Mouse (Mus musculus): ENCODE data around the gene Kcnd3. TPM values are rescaled to one million over a fixed set of nuclear protein-coding genes. Genes with fewer than 3 reads are reported as not detected.
A peak's percentile ranks its signal among the peaks of the same experiment; 100 is the strongest.

Kcnd3 gene
- polyA plus RNA-seq, 1 experiment from 2014 or later: 0.57 TPM

DNA sequence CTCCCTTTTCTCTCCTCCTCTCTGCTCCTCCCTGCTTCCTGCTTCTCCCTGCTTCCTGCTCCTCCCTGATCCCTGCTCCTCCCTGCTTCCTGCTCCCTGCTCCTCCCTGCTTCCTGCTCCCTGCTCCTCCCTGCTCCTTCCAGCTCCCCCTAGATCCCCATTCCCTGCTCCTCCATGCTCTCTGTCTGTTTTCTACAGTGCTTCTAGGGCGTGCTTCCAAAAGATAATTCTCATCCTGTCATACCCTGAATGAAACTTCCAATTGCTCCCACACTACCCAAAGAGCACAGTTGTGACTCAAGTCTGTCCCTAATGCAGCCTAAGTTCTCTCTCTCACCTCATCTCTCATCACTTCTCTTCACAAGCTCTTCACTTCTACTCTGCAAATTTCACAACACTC, 119.8 kb downstream of the Kcnd3 start:
- DNase-seq (ENCODE audit: low spot score): no peak
- no peak overlapping the region for H3K4me3 ChIP-seq
- no peaks in the 10 kb centered on the region for H3K36me3 ChIP-seq (replicated peaks)
- H3K27me3 ChIP-seq (replicated peaks; ENCODE audit: low read depth, poor library complexity, severe bottlenecking): peaks cover 18% of the 10 kb centered on the region
- no peak overlapping the region for H3K27ac ChIP-seq (replicated peaks)
- WGBS: 64% methylated on average over 1 of the region's 1 CpGs
- H3K9me3 ChIP-seq: no peaks in the 10 kb centered on the region
- peaks cover 9% of the 10 kb centered on the region; the same call in 1 of the 2 replicates for H3K4me1 ChIP-seq

DNA sequence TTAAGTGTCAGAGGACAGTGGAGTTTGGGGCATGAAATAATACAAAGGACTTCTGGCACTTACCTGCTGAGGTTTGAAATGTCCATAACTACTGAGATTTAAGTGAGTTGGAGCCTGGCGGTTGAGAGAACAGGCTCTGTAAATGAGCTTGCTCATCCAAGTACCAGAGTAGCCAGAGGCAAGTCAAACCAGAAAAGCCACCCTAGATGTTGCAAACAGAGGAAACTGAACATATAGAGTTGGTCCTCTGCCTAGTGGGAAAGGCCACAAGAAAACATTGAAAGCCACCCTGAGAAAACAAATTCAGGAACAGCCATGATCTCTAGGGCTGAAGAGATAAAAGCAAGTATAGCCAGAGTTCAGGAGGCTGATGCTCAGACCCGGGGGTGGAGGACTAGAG, 121.0 kb downstream of the Kcnd3 start:
- Histone ChIP-seq H3K27me3 (replicated peaks; ENCODE audit: low read depth, poor library complexity, severe bottlenecking) (peaks cover 18% of the 10 kb centered on the region), H3K4me1 (peaks cover 9% of the 10 kb centered on the region; the same call in 1 of the 2 replicates), H3K27ac (replicated peaks) (no peak overlapping the region), H3K36me3 (replicated peaks) (no peaks in the 10 kb centered on the region), H3K4me3 (no peak overlapping the region), H3K9me3 (no peaks in the 10 kb centered on the region)
- DNase-seq (ENCODE audit: low spot score): no peak
- 77% methylated on average over 2 of the region's 2 CpGs for WGBS

DNA sequence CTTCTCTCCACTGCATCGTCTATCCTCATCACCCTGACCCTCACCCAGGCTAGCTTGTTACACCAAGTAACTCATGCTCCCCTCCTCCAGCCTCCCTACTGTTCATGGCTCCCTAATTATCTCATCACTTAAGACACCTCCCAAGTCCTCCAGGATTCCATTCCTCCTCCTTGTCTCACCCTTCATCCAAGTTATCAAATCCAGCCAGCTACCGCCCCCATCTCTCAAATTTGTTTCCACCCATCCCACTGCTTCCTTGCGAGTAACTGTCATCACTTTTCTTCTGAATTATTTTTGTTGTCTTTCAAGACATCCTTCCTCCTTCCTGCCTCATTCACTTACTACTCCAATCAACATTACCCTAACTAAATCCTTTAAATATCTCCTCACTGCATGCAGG, 126.2 kb downstream of the Kcnd3 start:
- Histone ChIP-seq H3K9me3 (no peaks in the 10 kb centered on the region), H3K4me1 (no peaks in the 10 kb centered on the region), H3K4me3 (no peak overlapping the region), H3K27me3 (replicated peaks; ENCODE audit: low read depth, poor library complexity, severe bottlenecking) (no peaks in the 10 kb centered on the region), H3K27ac (replicated peaks) (no peak overlapping the region), H3K36me3 (replicated peaks) (no peaks in the 10 kb centered on the region)
- no peak for DNase-seq (ENCODE audit: low spot score)
- 78% methylated on average over 3 of the region's 3 CpGs for WGBS

DNA sequence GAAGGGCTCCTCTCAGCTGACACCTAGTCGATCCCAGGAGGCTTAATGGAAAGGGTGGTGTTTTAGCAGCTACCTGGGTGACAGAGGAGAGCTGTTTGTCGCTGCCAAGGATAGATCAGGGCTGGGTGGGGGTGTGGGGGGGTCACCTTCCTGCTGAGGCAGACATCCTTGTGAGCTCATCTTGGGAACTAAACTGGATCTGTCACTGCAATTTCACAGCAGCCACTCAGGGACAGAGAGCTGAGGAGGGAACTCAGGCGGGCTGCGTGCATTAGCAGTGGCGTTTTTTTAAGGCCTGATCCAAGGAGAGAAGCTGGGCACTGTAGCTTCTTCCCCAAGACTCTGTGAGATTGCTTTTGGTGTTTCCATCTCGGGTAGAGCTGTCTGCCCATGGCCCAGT, 129.0 kb downstream of the Kcnd3 start:
- Histone ChIP-seq H3K27me3 (replicated peaks; ENCODE audit: low read depth, poor library complexity, severe bottlenecking) (no peaks in the 10 kb centered on the region), H3K36me3 (replicated peaks) (no peaks in the 10 kb centered on the region), H3K4me1 (peaks cover 4% of the 10 kb centered on the region; the same call in 1 of the 2 replicates), H3K9me3 (no peaks in the 10 kb centered on the region), H3K27ac (replicated peaks) (no peak overlapping the region), H3K4me3 (no peak overlapping the region)
- DNase-seq (ENCODE audit: low spot score): no peak
- WGBS: 64% methylated on average over 6 of the region's 6 CpGs

DNA sequence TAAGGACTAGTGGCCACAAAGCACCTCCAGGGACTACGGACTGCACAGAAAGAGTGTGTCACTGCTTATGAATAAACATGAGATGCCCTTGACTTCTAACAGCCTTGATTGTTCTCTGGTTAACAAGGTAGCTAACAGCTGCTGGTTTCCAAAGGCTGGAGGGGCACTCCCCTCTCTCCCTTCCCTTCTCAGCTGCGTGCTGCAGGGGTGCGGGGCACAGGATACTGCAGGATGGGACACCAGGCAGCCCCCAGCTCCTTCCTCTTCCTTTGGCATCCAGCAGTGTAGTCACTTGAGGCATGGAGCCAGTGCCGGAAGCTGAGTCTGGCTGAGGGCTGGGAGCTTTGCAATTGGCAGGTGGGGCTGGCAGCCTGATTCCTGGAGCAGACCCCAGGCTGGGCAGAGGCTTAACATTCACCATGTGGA, 133.6 kb downstream of the Kcnd3 start:
- H3K4me3 ChIP-seq: no peak overlapping the region
- H3K36me3 ChIP-seq (replicated peaks): no peaks in the 10 kb centered on the region
- peak overlapping the region; percentile 54; the same call in 1 of the 2 replicates for H3K27ac ChIP-seq (replicated peaks)
- H3K9me3 ChIP-seq: no peaks in the 10 kb centered on the region
- no peaks in the 10 kb centered on the region for H3K27me3 ChIP-seq (replicated peaks; ENCODE audit: low read depth, poor library complexity, severe bottlenecking)
- DNase-seq (ENCODE audit: low spot score): peak; percentile 11
- WGBS: 41% methylated on average over 4 of the region's 4 CpGs
- H3K4me1 ChIP-seq: peaks cover 13% of the 10 kb centered on the region

DNA sequence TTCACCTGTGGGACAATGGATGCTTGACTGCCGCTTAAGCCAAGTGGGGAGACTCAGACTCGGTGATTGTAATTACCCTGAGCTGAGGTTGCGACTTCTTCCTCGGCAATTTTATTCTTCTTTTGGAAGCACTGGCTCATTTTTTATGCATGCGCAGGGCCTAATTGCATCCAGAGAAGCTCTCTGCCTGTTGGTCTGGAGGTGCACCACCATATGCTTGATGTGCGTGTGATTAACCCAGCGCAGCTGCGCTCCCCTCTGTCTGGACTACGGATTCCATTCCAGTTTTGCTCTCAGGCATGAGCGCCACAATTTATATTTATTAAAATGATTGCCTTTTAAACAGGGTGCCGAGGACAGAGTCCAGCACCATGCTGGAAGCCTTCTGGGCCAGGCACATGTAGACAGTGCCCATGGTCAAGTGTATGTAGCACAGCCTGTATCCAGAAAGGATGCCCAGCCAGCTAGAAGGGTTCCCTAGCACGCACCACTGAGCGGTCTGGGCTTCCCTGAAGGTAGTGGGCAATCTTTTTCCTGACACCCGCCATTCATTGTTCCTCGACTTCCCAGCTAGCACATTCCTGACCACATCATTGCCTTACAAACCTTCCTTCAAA, 138.0 kb downstream of the Kcnd3 start:
- H3K36me3 ChIP-seq (replicated peaks): no peaks in the 10 kb centered on the region
- peaks cover 14% of the 10 kb centered on the region for H3K4me1 ChIP-seq
- H3K4me3 ChIP-seq: no peak overlapping the region
- WGBS: 63% methylated on average over 15 of the region's 15 CpGs
- DNase-seq (ENCODE audit: low spot score): peak; percentile 30
- H3K27ac ChIP-seq (replicated peaks): no peak overlapping the region
- no peaks in the 10 kb centered on the region for H3K27me3 ChIP-seq (replicated peaks; ENCODE audit: low read depth, poor library complexity, severe bottlenecking)
- no peaks in the 10 kb centered on the region for H3K9me3 ChIP-seq

DNA sequence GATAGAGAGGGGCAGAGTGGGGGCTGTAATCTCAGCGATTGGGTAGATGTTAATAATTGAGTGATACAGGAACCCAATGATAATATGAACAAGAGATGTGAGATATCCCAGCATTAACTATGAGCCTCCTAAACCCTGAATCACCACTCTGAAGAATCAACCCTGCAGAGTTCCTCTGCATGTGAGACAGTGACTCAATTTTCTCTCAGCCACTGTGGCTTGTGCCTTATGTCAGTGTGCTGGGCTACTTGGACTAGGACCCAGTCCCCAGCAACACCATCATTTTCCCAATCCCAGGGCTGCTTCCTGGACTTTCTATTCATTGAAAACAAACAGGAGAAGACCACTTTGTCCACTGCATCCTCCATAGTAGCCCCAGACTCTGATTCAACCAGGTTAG, 139.6 kb downstream of the Kcnd3 start:
- no peak overlapping the region for H3K27ac ChIP-seq (replicated peaks)
- no peaks in the 10 kb centered on the region for H3K27me3 ChIP-seq (replicated peaks; ENCODE audit: low read depth, poor library complexity, severe bottlenecking)
- no peak for DNase-seq (ENCODE audit: low spot score)
- WGBS: 94% methylated on average over 1 of the region's 1 CpGs
- no peaks in the 10 kb centered on the region for H3K36me3 ChIP-seq (replicated peaks)
- no peaks in the 10 kb centered on the region for H3K9me3 ChIP-seq
- H3K4me1 ChIP-seq: peaks cover 10% of the 10 kb centered on the region
- no peak overlapping the region for H3K4me3 ChIP-seq

DNA sequence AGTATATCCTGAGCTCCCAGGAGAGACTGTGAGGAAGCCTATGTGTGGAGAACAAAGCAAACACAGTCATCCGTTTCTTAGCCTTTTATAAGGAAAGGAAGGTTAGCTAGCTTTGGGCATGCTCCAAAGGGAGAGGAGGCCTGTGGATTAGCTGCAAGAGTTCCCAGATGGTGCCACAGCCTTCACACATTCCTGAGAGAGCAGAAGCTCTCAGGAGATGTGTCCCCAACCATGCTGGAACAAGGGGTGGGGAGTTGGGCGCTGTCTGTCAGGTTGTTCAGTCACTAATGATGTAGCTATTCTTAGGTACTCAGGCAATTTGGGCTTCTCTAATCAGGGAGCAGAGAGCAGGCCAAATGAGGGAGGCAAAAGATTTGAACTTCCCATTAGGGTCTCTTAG, 140.1 kb downstream of the Kcnd3 start:
- WGBS: 76% methylated on average over 2 of the region's 2 CpGs
- Histone ChIP-seq H3K4me3 (no peak overlapping the region), H3K27me3 (replicated peaks; ENCODE audit: low read depth, poor library complexity, severe bottlenecking) (no peaks in the 10 kb centered on the region), H3K9me3 (no peaks in the 10 kb centered on the region), H3K4me1 (peaks cover 10% of the 10 kb centered on the region), H3K27ac (replicated peaks) (no peak overlapping the region), H3K36me3 (replicated peaks) (no peaks in the 10 kb centered on the region)
- DNase-seq (ENCODE audit: low spot score): no peak

DNA sequence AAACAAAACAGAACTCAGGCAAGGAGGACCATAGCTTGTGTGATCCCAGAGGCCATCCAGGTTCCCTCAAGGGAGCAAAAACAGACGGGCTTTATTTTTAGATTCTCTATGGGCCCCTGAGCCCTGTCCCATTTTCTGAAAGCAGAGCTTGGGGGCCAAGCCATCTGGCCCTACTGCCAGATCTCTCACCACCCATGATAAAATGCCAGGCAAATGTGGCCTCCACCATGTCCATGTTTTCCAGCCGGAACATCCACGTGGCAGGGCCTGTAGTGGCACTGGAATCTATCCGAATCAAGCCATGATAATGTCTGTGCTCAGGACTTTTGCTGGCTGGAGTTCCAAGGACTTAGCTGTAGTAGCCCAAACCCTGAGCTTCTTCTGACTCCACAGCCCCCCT, 148.4 kb downstream of the Kcnd3 start:
- no peak overlapping the region for H3K27ac ChIP-seq (replicated peaks)
- H3K36me3 ChIP-seq (replicated peaks): no peaks in the 10 kb centered on the region
- no peaks in the 10 kb centered on the region for H3K27me3 ChIP-seq (replicated peaks; ENCODE audit: low read depth, poor library complexity, severe bottlenecking)
- H3K4me3 ChIP-seq: no peak overlapping the region
- H3K9me3 ChIP-seq: no peaks in the 10 kb centered on the region
- 83% methylated on average over 4 of the region's 4 CpGs for WGBS
- no peaks in the 10 kb centered on the region for H3K4me1 ChIP-seq
- no peak for DNase-seq (ENCODE audit: low spot score)

DNA sequence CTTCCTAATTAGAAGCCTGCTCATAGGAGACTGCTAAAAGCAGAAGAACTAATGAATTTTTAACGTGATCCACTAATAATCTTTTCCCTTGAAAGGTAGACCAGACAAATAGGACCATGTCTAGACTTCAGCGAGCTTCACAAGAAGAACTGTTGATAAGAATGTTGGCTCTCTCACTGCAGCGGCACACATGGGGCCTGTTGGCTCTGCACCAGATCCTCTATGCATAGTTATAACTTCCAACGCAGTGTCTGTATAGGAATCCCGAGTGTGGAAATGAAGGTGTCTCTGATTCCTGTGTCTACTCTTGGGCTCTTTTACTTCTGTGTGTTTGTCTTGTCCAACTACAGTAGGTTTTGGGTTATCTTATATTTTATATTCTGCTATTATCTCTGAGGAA, 150.8 kb downstream of the Kcnd3 start:
- Histone ChIP-seq H3K36me3 (replicated peaks) (no peaks in the 10 kb centered on the region), H3K9me3 (no peaks in the 10 kb centered on the region), H3K27ac (replicated peaks) (no peak overlapping the region), H3K4me3 (no peak overlapping the region), H3K27me3 (replicated peaks; ENCODE audit: low read depth, poor library complexity, severe bottlenecking) (no peaks in the 10 kb centered on the region), H3K4me1 (no peaks in the 10 kb centered on the region)
- 92% methylated on average over 5 of the region's 5 CpGs for WGBS
- no peak for DNase-seq (ENCODE audit: low spot score)

DNA sequence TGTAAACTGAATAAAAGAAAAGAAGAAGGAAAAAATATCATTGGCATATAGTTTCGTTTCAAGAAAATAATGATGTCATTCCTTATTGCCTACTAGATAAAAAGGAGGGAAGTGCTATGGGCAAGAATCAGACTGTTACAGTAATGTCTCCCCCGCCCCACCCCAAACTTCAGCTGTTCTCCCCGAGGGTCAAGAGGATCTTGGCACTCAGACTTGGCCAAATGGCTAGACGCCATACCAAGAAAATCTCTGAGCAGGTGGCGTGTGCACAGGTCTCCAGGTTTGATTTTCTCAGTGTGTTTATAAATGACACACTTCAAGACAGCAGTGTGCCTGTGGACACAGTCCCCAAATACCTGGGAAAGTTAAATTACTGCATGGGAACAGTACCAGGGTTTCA, 153.6 kb downstream of the Kcnd3 start:
- H3K36me3 ChIP-seq (replicated peaks): no peaks in the 10 kb centered on the region
- no peaks in the 10 kb centered on the region for H3K4me1 ChIP-seq
- H3K27me3 ChIP-seq (replicated peaks; ENCODE audit: low read depth, poor library complexity, severe bottlenecking): no peaks in the 10 kb centered on the region
- WGBS: 89% methylated on average over 5 of the region's 5 CpGs
- DNase-seq (ENCODE audit: low spot score): no peak
- no peaks in the 10 kb centered on the region for H3K9me3 ChIP-seq
- no peak overlapping the region for H3K27ac ChIP-seq (replicated peaks)
- no peak overlapping the region for H3K4me3 ChIP-seq

DNA sequence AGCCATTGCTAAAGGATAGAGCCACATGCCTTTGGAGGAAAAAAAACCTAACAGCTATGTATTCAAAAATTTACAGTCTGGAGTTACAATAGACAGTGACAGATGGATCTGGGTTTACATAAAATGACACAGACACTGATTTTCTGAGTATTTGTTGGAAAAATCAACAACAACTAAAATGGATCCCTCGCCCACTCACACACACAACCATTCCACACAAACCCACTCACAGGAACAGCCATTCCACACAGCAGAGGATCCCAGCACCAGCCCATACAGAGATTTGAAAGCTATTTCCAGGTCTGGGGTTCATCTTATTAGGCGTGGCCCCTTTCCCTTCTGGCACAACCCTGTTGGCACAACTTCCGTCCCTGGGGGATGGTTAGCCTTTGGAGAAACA, 156.7 kb downstream of the Kcnd3 start:
- Histone ChIP-seq H3K27me3 (replicated peaks; ENCODE audit: low read depth, poor library complexity, severe bottlenecking) (no peaks in the 10 kb centered on the region), H3K4me3 (no peak overlapping the region), H3K36me3 (replicated peaks) (no peaks in the 10 kb centered on the region), H3K4me1 (no peaks in the 10 kb centered on the region), H3K9me3 (no peaks in the 10 kb centered on the region), H3K27ac (replicated peaks) (no peak overlapping the region)
- DNase-seq (ENCODE audit: low spot score): no peak
- WGBS: 81% methylated on average over 3 of the region's 3 CpGs

DNA sequence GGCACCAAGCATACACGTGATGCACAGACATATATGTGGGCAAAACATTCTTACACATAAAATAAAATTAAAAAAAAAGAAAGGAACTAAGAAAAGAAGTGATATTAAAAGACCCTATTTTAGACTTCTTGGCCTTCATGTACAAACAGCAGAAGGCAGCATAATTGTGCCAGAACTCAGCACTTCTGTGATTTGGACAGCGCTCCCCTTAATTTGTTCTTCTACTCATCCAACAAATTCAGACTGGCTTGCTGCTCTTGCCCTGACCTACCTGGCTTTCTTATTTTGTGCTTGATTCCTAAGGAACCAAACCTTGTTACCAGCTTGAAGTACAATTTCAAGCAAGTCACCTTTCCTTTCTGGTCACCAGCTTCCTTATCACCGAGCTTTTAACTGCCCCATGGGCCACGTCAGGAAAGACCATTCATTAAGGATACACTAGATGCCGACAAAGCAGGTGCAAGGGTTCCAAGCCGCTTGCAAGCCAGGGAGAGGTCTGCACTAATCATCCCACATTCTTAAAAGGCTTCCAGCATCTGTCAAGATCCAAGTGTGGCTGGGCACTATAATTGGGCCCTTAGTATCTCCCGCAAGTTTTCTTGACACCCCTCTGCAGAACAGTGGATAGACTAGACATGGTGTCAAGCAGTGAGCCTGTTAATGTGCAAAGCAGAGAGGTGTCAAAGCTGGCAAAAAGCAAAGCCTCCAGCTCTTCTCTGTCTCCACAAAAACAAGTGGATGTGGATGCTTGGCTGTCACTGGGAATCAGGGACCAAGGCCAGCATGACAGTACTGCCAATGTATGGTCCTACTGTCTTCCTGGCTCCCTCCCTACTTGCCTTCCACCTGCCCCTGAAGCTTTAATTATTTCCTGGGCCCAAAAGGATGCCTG, 159.6 kb downstream of the Kcnd3 start:
- Histone ChIP-seq H3K27me3 (replicated peaks; ENCODE audit: low read depth, poor library complexity, severe bottlenecking) (no peaks in the 10 kb centered on the region), H3K9me3 (no peaks in the 10 kb centered on the region), H3K4me3 (no peak overlapping the region), H3K27ac (replicated peaks) (no peak overlapping the region), H3K4me1 (no peaks in the 10 kb centered on the region), H3K36me3 (replicated peaks) (no peaks in the 10 kb centered on the region)
- DNase-seq (ENCODE audit: low spot score): no peak
- 89% methylated on average over 7 of the region's 7 CpGs for WGBS
